Mouse (Mus musculus) olfactory bulb, adult 2 months (tissue): Measurements from ENCODE around the gene Camk1g.

Experiments used
- CTCF ChIP-seq: fragments of 200-500 bp; IDR thresholded peaks from 2 replicates; pipeline ENCODE4 v1.5.1; 2012; ENCODE audit warnings: low read depth, mild to moderate bottlenecking, low read length, moderate library complexity; ENCODE audit not compliant: insufficient read depth
- POLR2A ChIP-seq: fragments of 200-500 bp; IDR thresholded peaks from 2 replicates; pipeline ENCODE4 v1.6.1; 2012; ENCODE audit warnings: mild to moderate bottlenecking, low read depth, low read length, moderate library complexity; ENCODE audit not compliant: insufficient read depth

GRCm38 (mm10) chr1:193306832-193307231 lies 63.3 kb downstream of the Camk1g start:
- TF ChIP-seq POLR2A: no peak
- TF ChIP-seq CTCF: no peak
